Comparison of ENCODE assay signal across 9 mouse cellular contexts in the genomic region with DNA sequence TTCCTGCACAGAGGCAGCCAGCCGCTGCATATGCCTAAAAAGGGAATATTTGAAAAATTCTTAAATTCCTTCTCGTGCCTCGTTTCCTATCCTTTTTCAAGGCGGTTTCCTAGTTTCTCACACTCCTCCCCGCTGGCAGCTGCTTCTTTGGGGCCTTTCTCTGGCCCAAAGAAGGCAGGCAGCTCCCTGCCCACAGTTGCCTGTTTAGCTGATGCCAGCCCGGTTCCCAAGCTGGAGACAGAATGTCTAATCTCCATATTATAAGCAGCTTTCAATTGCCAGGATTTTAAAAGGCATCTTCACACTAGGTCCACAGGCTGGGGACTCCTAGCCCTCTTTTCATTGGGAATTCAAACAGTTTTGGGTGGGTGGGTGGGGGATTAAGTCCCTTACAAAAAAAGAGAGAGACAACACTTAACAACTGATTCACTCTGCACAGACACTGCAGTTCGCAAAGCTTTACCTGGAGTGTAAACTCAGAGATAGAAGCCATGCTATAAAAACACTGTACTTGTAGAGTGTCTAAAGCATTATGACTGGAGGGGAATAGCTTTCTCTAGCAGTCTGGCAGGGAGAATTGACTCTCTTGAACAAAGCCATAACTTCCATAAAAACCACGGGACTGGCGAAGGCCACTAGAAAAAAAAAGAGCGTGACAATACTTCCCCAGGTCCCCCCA.
DNase-seq lines count a peak whose midpoint lies in the region; ATAC-seq lines count a peak whose summit lies in the region.
"Had no signal": no experiment of that assay in that cellular context is flagged by ENCODE, and none has a peak within 500 bp of the region (broad histone marks: within the 10 kb centered on the region; RNA-seq: fewer than 3 reads in every experiment).

No protein-coding gene starts in this region.

- no peaks in the 10 kb centered on the region for H3K9me3 ChIP-seq in forebrain, embryonic 14.5 days (replicated peaks; ENCODE audit: control insufficient read depth, low read length)
- no peaks in the 10 kb centered on the region for H3K9me3 ChIP-seq in midbrain, embryonic 10.5 days (replicated peaks)
- no peaks in the 10 kb centered on the region for H3K9me3 ChIP-seq in stomach, embryonic 15.5 days

- intact Hi-C loops in left cerebral cortex, postnatal 10 days (cut with DNase I): no loop called here

- H3K4me2 ChIP-seq in forebrain, embryonic 14.5 days (ENCODE audit: low read length): no peak overlapping the region
- H3K4me2 ChIP-seq in stomach, embryonic 15.5 days: no peak overlapping the region

- H3K4me1 ChIP-seq in forebrain, embryonic 14.5 days (ENCODE audit: control insufficient read depth, insufficient read depth, low read length): 0 out of 2 replicates have a peak, but pooled peaks cover 3% of the 10 kb centered on the region
- peaks cover 33% of the 10 kb centered on the region for H3K4me1 ChIP-seq in midbrain, embryonic 10.5 days
- no peaks in the 10 kb centered on the region for H3K4me1 ChIP-seq in stomach, embryonic 15.5 days

- no peak overlapping the region for H3K27ac ChIP-seq in forebrain, embryonic 14.5 days (ENCODE audit: low read depth, low read length)
- H3K27ac ChIP-seq in midbrain, embryonic 10.5 days (replicated peaks): peak overlapping the region; percentile 72
- peak overlapping the region; percentile 33; the same call in 1 of the 2 replicates for H3K27ac ChIP-seq in stomach, embryonic 15.5 days
- H3K27ac ChIP-seq: gastrocnemius, adult 2 months had no signal

- no peak overlapping the region for H3K9ac ChIP-seq in forebrain, embryonic 14.5 days (ENCODE audit: low read length)
- no peak overlapping the region for H3K9ac ChIP-seq in stomach, embryonic 15.5 days

- H3K27me3 ChIP-seq in forebrain, embryonic 14.5 days (replicated peaks; ENCODE audit: control insufficient read depth, insufficient read depth, low read length): no peaks in the 10 kb centered on the region
- H3K27me3 ChIP-seq in midbrain, embryonic 10.5 days (ENCODE audit: low read depth, poor library complexity, severe bottlenecking): no peaks in the 10 kb centered on the region
- no peaks in the 10 kb centered on the region for H3K27me3 ChIP-seq in stomach, embryonic 15.5 days (replicated peaks)

- 31% methylated on average over 10 of the region's 10 CpGs for WGBS in forebrain, embryonic 14.5 days
- 51% methylated on average over 10 of the region's 10 CpGs for WGBS in midbrain, embryonic 10.5 days
- 62% methylated on average over 10 of the region's 10 CpGs for WGBS in stomach, embryonic 15.5 days

- peak; percentile 67; the same call in 1 of the 2 replicates for ATAC-seq in forebrain, embryonic 14.5 days
- no peak for ATAC-seq in stomach, embryonic 15.5 days (ENCODE audit: insufficient read depth, low FRiP score, low read depth)

- DNase-seq in left cerebral cortex, postnatal 10 days (ENCODE audit: extremely low spot score in 1 of 2, low spot score in 2 of 2): peak; percentile 33 to 43
- DNase-seq in left cerebral cortex, adult 11 months (ENCODE audit: low spot score): no peak
- DNase-seq in forebrain, embryonic 14.5 days (ENCODE audit: low spot score): peak; percentile 69
- DNase-seq in midbrain, embryonic 10.5 days (ENCODE audit: low spot score): no peak
- no peak for DNase-seq in kidney, postnatal 36 days
- DNase-seq in cerebellum, postnatal 14 days: no peak
- DNase-seq: liver had no signal

- H3K4me3 ChIP-seq in forebrain, embryonic 14.5 days (ENCODE audit: low read depth, low read length): no peak overlapping the region
- 0 out of 2 replicates have a peak overlapping the region, but pooled peaks have one; percentile 6 for H3K4me3 ChIP-seq in midbrain, embryonic 10.5 days
- no peak overlapping the region for H3K4me3 ChIP-seq in stomach, embryonic 15.5 days (replicated peaks)
- H3K4me3 ChIP-seq: gastrocnemius, adult 2 months had no signal

- no peaks in the 10 kb centered on the region for H3K36me3 ChIP-seq in forebrain, embryonic 14.5 days (ENCODE audit: control insufficient read depth, insufficient read depth, low read length)
- no peaks in the 10 kb centered on the region for H3K36me3 ChIP-seq in midbrain, embryonic 10.5 days
- no peaks in the 10 kb centered on the region for H3K36me3 ChIP-seq in stomach, embryonic 15.5 days

Comparison
In these comparisons a context has a peak if more than half of its experiments do, and no peak if none do; other contexts are left out.
1. DNase-seq: peak in left cerebral cortex, postnatal 10 days (2 of 2) and forebrain, embryonic 14.5 days (single experiment); none in left cerebral cortex, adult 11 months (single experiment), midbrain, embryonic 10.5 days (single experiment), kidney, postnatal 36 days (0 of 2) and cerebellum, postnatal 14 days (0 of 2).